Mouse (Mus musculus): Measurements from ENCODE around the gene Gm21860. TPM values are rescaled to one million over a fixed set of nuclear protein-coding genes. Genes with fewer than 3 reads are reported as not detected.
A peak's percentile ranks its signal among the peaks of the same experiment; 100 is the strongest.
"Not testable (repeated sequence)": the region's sequence is repeated elsewhere in the genome, so short reads cannot be mapped to it uniquely, and the experiment has no call there.

Gm21860 gene
- polyA plus RNA-seq, 1 experiment from 2014 or later, result not detected

DNA sequence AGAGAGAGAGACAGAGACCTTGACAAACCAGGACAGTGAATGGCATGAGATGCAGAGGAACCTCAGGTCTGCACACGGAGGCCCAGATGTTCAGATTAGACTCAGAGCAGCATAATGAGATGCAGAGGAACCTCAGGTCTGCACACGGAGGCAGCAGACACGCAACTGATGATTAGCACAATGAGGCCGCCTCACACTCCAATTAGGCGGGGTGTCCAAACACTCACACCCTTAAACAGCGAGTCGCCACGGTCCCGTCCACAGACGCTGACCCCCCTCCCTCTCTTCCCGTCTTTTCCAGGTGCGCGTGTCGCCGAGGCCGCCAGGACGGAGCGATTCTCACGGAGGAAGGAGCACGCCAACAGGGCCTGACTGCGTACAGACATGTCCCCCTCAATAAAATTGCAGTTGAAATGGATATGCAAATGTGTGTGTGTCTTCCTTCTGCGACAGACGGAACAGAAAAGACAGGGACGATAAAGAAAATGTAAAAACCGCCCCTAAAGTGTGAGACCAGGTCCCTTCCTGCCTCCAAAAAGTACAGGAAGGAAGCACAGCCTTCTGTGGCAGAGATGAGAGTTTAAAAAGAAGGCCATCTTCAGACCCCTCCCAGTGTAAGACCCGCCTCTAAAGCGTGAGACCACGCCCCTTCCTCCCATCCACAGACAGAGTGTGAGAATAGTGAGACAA lies 15.6 kb downstream of the Gm21860 start:
- not testable (repeated sequence) for H3K4me3 ChIP-seq (replicated peaks); H3K9ac ChIP-seq (replicated peaks); H3K27me3 ChIP-seq; H3K4me2 ChIP-seq (replicated peaks); H3K27ac ChIP-seq; H3K4me1 ChIP-seq (replicated peaks)
- ATAC-seq, result peak; percentile 7; the same call in 1 of the 2 replicates
- WGBS, result 74% methylated on average over 28 of the region's 28 CpGs
- Histone ChIP-seq H3K9me3 (peaks cover 41% of the 10 kb centered on the region), H3K36me3 (peaks cover 38% of the 10 kb centered on the region)

DNA sequence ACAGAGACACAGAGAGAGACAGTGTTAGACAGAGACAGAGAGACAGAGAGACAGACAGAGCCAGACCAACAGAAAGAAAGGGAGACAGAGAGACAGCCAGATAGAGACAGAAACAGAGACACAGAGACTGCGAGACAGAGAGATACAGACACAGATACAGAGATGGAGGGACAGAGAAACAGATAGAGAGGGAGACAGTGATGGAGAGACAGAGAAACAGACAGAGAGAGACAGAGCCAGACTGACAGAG lies 16.3 kb downstream of the Gm21860 start:
- Histone ChIP-seq H3K27me3 (no peaks in the 10 kb centered on the region), H3K4me1 (replicated peaks) (no peaks in the 10 kb centered on the region), H3K9me3 (peaks cover 41% of the 10 kb centered on the region), H3K9ac (replicated peaks) (no peak overlapping the region), H3K4me2 (replicated peaks) (no peak overlapping the region), H3K27ac (no peak overlapping the region), H3K36me3 (peaks cover 38% of the 10 kb centered on the region), H3K4me3 (replicated peaks) (no peak overlapping the region)
- 81% methylated on average over 1 of the region's 1 CpGs for whole genome bisulfite sequencing
- no peak for ATAC-seq

DNA sequence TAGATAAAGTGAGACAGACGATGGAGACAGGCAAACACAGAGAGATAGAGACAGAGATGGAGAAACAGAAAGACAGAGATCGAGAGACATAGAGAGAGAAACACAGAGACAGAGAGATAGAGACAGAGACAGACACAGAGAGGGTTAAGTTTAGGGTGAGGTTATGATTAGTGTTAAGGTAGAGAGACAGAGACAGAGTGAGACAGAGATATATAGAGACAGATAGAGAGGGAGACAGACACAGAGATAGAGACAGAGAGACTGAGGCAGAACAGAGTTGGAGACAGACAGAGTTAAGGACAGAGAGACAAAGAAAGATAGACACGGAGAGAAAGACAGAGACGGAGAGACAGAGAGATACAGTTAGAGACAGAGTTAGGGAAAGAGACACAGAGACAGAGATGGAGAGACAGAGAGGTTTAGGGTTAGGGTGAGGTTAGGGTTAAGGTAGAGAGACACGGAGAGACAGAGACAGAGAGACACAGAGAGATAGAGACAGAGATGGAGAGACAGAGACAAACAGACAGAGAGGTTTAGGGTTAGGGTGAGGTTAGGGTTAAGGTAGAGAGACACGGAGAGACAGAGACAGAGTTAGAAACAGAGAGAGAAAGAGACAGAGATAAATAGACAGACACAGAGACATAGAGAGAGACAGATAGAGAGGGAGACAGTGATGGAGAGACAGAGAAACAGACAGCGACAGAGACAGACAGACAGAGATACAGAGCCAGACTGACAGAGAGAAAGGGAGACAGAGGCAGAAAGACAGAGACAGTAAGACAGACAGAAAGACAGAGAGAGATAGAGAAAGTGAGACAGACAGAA lies 16.8 kb downstream of the Gm21860 start:
- no peak overlapping the region for H3K27ac ChIP-seq
- peaks cover 40% of the 10 kb centered on the region for H3K9me3 ChIP-seq
- H3K4me1 ChIP-seq (replicated peaks), result no peaks in the 10 kb centered on the region
- H3K36me3 ChIP-seq, result peaks cover 37% of the 10 kb centered on the region
- H3K27me3 ChIP-seq, result no peaks in the 10 kb centered on the region
- H3K4me3 ChIP-seq (replicated peaks), result no peak overlapping the region
- H3K9ac ChIP-seq (replicated peaks), result no peak overlapping the region
- H3K4me2 ChIP-seq (replicated peaks), result no peak overlapping the region
- ATAC-seq, result no peak
- WGBS, result 62% methylated on average over 4 of the region's 7 CpGs

DNA sequence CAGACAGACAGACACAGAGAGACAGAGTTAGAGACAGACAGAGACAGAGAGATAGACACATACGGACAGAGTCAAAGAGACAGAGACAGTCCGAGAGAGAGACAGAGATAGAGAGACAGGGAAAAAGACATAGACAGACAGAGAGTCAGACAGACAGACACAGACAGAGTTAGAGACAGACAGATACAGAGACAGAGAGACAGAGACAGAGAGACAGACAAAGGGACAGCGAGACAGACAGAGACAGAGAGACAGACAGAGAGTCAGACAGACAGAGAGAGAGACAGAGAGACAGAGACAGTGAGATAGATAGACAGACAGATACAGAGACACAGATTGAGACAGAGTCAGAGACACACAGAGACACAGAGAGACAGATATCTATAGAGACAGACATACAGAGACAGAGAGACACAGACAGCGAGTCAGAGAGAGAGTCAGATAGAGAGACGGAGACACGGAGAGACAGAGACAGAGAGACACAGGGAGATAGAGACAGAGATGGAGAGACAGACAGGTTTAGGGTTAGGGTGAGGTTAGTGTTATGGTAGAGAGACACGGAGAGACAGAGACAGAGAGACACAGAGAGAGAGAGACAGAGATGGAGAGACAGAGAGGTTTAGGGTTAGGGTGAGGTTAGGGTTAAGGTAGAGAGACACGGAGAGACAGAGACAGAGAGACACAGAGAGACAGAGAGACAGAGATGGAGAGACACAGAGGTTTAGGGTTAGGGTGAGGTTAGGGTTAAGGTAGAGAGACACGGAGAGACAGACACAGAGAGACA lies 18.2 kb downstream of the Gm21860 start:
- ATAC-seq; H3K4me3 ChIP-seq (replicated peaks); H3K27me3 ChIP-seq; H3K4me1 ChIP-seq (replicated peaks); H3K27ac ChIP-seq; H3K9ac ChIP-seq (replicated peaks); H3K4me2 ChIP-seq (replicated peaks): not testable (repeated sequence)
- Histone ChIP-seq H3K36me3 (peaks cover 23% of the 10 kb centered on the region), H3K9me3 (peaks cover 28% of the 10 kb centered on the region)
- 84% methylated on average over 6 of the region's 9 CpGs for WGBS

DNA sequence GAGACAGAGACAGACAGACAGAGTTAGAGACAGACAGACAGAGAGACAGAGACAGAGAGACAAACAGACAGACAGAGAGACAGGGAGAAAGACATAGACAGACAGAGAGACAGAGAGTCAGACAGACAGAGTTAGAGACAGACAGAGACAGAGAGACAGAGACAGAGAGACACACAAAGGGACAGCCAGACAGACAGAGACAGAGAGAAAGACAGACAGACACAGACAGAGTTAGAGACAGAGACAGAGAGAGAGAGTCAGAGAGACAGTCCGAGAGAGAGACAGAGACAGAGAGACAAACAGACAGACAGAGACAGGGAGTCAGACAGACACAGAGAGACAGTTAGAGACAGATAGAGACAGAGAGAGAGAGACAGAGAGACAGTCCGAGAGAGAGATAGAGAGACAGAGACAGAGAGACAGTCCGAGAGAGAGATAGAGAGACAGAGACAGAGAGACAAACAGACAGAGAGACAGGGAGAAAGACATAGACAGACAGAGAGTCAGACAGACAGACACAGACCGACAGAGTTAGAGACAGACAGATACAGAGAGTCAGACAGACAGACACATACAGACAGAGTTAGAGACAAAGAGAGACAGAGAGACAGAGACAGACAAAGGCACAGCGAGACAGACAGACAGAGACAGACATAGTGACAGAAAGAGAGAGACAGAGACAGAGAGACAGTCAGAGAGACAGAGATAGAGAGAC lies 19.3 kb downstream of the Gm21860 start:
- 77% methylated on average over 4 of the region's 5 CpGs for whole genome bisulfite sequencing
- H3K4me1 ChIP-seq (replicated peaks); H3K4me3 ChIP-seq (replicated peaks); H3K27me3 ChIP-seq; H3K9ac ChIP-seq (replicated peaks); ATAC-seq; H3K27ac ChIP-seq; H3K4me2 ChIP-seq (replicated peaks): not testable (repeated sequence)
- H3K9me3 ChIP-seq, result peaks cover 22% of the 10 kb centered on the region
- peaks cover 17% of the 10 kb centered on the region for H3K36me3 ChIP-seq

DNA sequence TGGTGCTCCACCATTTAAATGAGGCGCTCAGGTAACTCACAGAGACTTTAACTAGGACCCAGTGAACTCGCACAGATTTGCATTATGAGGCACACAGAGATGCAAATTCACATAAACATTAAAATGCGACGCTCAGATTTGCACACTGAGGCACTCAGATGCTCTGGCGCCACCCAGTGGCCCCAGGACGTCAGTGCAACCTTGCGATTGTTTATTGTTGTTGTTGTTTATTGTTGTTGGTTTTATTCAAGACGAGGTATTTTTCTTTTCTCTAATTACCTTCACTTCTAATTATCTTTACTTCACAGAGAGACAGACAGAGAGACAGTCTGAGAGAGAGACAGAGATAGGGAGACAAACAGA lies 20.3 kb downstream of the Gm21860 start:
- not testable (repeated sequence) for H3K27ac ChIP-seq; H3K9ac ChIP-seq (replicated peaks); ATAC-seq; H3K36me3 ChIP-seq; H3K4me1 ChIP-seq (replicated peaks); H3K4me2 ChIP-seq (replicated peaks); H3K27me3 ChIP-seq; H3K4me3 ChIP-seq (replicated peaks)
- H3K9me3 ChIP-seq, result peaks cover 11% of the 10 kb centered on the region
- WGBS, result 62% methylated on average over 8 of the region's 8 CpGs

DNA sequence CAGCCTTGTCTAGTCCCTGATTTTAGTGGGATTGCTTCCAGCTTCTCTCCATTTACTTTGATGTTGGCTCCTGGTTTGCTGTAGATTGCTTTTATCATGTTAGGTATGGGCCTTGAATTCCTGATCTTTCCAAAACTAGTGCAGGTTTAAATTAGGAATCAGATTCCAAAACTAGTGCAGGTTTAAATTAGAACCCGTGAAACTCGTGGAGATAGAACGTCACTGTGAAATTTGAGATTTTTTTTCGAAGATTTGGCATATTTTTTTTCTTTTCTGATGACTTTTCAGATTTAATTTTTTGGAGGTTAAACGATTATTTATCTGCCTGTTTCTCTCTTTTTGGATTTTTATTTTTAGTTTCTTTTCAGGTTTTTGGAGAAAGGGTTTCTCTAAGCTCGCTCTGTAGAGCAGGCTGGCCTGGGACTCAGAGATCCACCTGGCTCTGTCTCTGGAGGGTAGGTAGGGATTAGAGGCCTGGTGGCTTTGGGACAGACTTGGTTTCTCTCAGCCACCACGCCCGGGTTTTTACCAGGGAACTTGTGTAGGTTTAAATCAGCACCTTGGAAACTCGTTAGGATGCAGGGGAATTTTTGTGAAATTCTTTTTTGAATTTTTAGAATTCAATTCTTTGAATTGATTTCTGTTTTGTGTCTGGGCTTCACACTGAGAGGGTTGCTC lies 20.8 kb downstream of the Gm21860 start:
- not testable (repeated sequence) for H3K4me1 ChIP-seq (replicated peaks); H3K9ac ChIP-seq (replicated peaks); H3K4me2 ChIP-seq (replicated peaks); H3K4me3 ChIP-seq (replicated peaks); H3K9me3 ChIP-seq; H3K27me3 ChIP-seq; H3K36me3 ChIP-seq; H3K27ac ChIP-seq; ATAC-seq
- WGBS, result 78% methylated on average over 8 of the region's 9 CpGs

DNA sequence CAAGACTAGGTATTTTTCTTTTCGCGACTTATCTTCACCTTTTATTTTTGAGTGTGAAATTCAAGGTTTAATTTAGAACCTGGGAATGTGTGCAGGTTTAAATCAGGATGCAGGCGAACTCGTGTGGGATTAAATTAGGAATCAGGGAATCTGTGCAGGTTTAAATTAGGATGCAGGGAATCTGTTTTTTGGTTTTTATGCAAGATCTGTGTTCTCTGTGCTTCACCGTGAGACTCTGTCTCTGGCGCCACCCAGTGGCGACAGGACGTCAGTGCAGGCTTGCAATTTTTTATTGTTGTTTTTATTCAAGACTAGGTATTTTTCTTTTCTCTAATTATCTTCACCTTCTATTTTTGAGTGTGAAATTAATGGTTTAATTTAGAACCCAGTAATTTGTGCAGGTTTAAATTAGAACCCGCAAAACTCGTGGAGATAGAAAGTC lies 22.5 kb downstream of the Gm21860 start:
- H3K4me1 ChIP-seq (replicated peaks), result not testable (repeated sequence)
- 0 out of 2 replicates have a peak, but pooled peaks have one; percentile 30 for ATAC-seq
- WGBS, result 58% methylated on average over 10 of the region's 10 CpGs

DNA sequence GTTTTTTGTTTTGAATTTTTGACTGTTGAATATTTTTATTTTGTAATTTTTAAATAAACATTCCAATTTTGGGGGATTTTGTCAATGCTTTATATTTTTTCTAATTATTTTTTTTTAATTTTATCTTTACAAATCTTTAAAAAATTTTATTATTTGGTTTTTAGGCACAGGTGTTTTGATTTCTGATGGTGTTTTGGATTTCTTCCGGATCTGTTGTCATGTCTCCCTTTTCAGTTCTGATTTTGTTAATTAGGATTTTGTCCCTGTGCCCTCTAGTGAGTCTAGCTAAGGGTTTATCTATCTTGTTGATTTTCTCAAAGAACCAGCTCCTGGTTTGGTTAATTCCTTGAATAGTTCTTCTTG lies 23.0 kb downstream of the Gm21860 start:
- H3K4me3 ChIP-seq (replicated peaks), result not testable (repeated sequence)

More for the DNA sequence above, 22.5 kb downstream of the Gm21860 start:
- H3K4me2 ChIP-seq (replicated peaks); H3K27ac ChIP-seq; H3K4me3 ChIP-seq (replicated peaks); H3K27me3 ChIP-seq; H3K36me3 ChIP-seq; H3K9me3 ChIP-seq; H3K9ac ChIP-seq (replicated peaks): not testable (repeated sequence)

DNA sequence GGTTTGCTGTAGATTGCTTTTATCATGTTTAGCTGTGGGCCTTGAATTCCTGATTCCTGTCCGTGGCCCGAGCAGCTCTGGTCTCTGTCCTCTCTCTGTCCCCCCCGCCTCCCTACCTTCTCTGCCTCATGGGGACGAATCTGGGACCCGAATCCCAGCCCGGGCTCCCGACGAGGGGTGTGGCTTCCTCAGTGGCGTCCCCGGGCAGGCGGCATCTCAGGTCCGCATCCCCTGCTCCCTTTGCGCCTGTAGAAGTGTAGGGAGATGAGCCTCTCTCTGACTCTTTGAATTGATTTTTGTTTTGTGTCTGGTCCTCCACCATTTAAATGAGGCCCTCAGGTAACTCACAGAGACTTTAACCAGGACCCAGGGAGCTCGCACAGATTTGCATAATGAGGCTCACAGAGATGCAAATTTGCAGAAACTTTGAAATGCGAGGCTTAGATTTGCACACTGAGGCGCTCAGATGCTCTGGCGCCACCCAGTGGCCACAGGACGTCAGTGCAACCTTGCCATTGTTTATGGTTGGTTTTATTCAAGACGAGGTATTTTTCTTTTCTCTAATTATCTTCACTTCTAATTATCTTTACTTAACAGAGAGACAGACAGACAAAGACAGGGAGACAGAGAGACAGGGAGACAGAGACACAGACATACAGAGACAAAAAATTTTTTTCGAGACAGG lies 23.6 kb downstream of the Gm21860 start:
- H3K4me3 ChIP-seq (replicated peaks); H3K9ac ChIP-seq (replicated peaks); H3K36me3 ChIP-seq; H3K27me3 ChIP-seq; H3K4me2 ChIP-seq (replicated peaks); H3K9me3 ChIP-seq; H3K27ac ChIP-seq; H3K4me1 ChIP-seq (replicated peaks): not testable (repeated sequence)
- 61% methylated on average over 17 of the region's 20 CpGs for WGBS
- peak; percentile 97 for ATAC-seq

More for the DNA sequence above, 23.0 kb downstream of the Gm21860 start:
- H3K9me3 ChIP-seq; H3K27me3 ChIP-seq; H3K27ac ChIP-seq; H3K4me2 ChIP-seq (replicated peaks); H3K4me1 ChIP-seq (replicated peaks); ATAC-seq; H3K9ac ChIP-seq (replicated peaks); H3K36me3 ChIP-seq: not testable (repeated sequence)
- 64% methylated on average over 1 of the region's 1 CpGs for WGBS

DNA sequence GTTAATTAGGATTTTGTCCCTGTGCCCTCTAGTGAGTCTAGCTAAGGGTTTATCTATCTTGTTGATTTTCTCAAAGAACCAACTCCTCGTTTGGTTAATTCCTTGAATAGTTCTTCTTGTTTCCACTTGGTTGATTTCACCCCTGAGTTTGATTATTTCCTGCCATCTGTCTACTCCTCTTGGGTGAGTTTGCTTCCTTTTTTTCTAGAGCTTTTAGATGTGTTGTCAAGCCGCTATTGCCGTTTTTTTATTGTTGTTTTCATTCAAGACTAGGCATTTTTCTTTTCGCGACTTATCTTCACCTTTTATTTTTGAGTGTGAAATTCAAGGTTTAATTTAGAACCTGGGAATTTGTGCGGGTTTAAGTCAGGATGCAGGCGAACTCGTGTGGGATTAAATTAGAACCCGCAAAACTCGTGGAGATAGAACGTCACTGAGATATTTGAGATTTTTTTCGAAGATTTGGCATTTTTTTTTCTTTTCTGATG lies 24.8 kb downstream of the Gm21860 start:
- H3K4me1 ChIP-seq (replicated peaks); H3K36me3 ChIP-seq; H3K4me2 ChIP-seq (replicated peaks); H3K27me3 ChIP-seq; ATAC-seq; H3K9me3 ChIP-seq; H3K4me3 ChIP-seq (replicated peaks); H3K9ac ChIP-seq (replicated peaks); H3K27ac ChIP-seq: not testable (repeated sequence)
- 64% methylated on average over 12 of the region's 12 CpGs for WGBS

Measured in midbrain, embryonic 13.5 days (tissue).